Mouse (Mus musculus) G1E (cell line): Measurements from ENCODE around the gene Carf. TPM values are rescaled to one million over a fixed set of nuclear protein-coding genes. Genes with fewer than 3 reads are reported as not detected.
A peak's percentile ranks its signal among the peaks of the same experiment; 100 is the strongest.
"Not testable (repeated sequence)": the region's sequence is repeated elsewhere in the genome, so short reads cannot be mapped to it uniquely, and the experiment has no call there.

Source experiments
- ATAC-seq: 2 replicates; pipeline ENCODE4 v1.8.0; 2016; ENCODE audit warnings: mild to moderate bottlenecking; ENCODE audit not compliant: insufficient number of reproducible peaks, poor library complexity, low FRiP score, severe bottlenecking; ENCODE audit errors: extremely low read depth
- DNase-seq: peaks from one replicate; pipeline ENCODE4 v3.0.0; 2012; ENCODE audit warnings: low spot score
- H3K27me3 ChIP-seq: 2 replicates; pipeline ENCODE4 v1.6.1; 2012; ENCODE audit warnings: mild to moderate bottlenecking, low read length, inconsistent platforms; ENCODE audit not compliant: insufficient read depth
- H3K36me3 ChIP-seq: replicated peaks from 2 replicates; pipeline ENCODE3; 2012; ENCODE audit warnings: mild to moderate bottlenecking, inconsistent platforms
- H3K4me1 ChIP-seq: 2 replicates; pipeline ENCODE4 v1.6.1; 2012; ENCODE audit warnings: low read depth, low read length, inconsistent platforms, mixed read lengths; ENCODE audit not compliant: insufficient read depth
- H3K4me3 ChIP-seq: 2 replicates; pipeline ENCODE4 v1.5.1; 2012; ENCODE audit warnings: low read depth, mild to moderate bottlenecking, inconsistent platforms, low read length, moderate library complexity, mixed read lengths
- H3K9me3 ChIP-seq: replicated peaks from 2 replicates; pipeline ENCODE4 v1.6.1; 2012; ENCODE audit warnings: inconsistent platforms
- CTCF ChIP-seq: IDR thresholded peaks from 2 replicates; pipeline ENCODE4 v1.5.1; 2012; ENCODE audit warnings: low read depth, low read length, inconsistent platforms, mixed read lengths
- GATA1 ChIP-seq: IDR thresholded peaks from 2 replicates; pipeline ENCODE4 v1.6.1; 2012; ENCODE audit warnings: borderline replicate concordance, low read length, inconsistent platforms, mixed read lengths
- GATA2 ChIP-seq: IDR thresholded peaks from 2 replicates; pipeline ENCODE4 v1.6.1; 2012; ENCODE audit warnings: low read depth, low read length, inconsistent platforms, borderline replicate concordance
- POLR2AphosphoS5 ChIP-seq: IDR thresholded peaks from 2 replicates; pipeline ENCODE4 v1.6.1; 2012; ENCODE audit warnings: low read depth, low read length, inconsistent platforms; ENCODE audit not compliant: insufficient replicate concordance
- TAL1 ChIP-seq: conservative IDR thresholded peaks from 2 replicates; pipeline ENCODE4 v1.6.1; 2012; ENCODE audit warnings: low read depth, low read length, inconsistent platforms, mixed read lengths
- polyA plus RNA-seq: library from polyadenylated mRNA; stranded (reverse); fragments of >175 nt; gene quantifications from 2 replicates; pipeline ENCODE4 v1.2.3, GENCODE M21; 2012
- total RNA-seq, 2 experiments: library from RNA; stranded (forward) in 1 of 2; stranded (reverse) in 1 of 2; fragments of 200-1000 nt in 1 of 2; fragments of >200 nt in 1 of 2; fragmentation: Nextera tagmentation in 1 of 2; gene quantifications; 2 replicates each; pipeline ENCODE4 v1.2.3; 2014 to 2017

Gene Carf
- total and polyA plus RNA-seq, 3 experiments = 0.93 to 56.5 (median 29.4) TPM

DNA sequence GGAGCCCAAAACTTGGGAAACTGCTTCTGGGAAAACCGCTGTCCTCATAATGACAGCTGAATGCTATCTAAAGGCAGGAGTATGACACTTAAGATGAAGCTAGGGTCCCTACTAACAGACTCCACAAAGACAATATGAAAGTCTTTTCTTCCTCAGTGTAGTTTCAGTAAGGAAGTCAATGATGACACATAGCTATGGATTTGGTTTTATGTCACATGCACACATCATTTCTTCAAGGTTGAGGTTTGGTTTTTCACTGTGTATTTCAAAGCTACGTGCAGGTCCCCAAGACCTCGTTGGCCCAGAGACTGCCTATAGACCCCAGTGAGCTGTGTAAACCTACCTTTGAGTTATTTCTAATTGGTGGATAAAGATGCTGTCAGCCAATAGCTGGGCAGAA, 75.1 kb downstream of the Carf start:
- no peak for ATAC-seq
- H3K36me3 ChIP-seq = no peaks in the 10 kb centered on the region
- peaks cover 5% of the 10 kb centered on the region; the same call in 1 of the 2 replicates for H3K27me3 ChIP-seq
- no peak for DNase-seq
- H3K9me3 ChIP-seq = no peaks in the 10 kb centered on the region
- H3K4me3 ChIP-seq = no peak overlapping the region
- TF ChIP-seq POLR2AphosphoS5 (no peak), CTCF (no peak), TAL1 (no peak), GATA2 (no peak), GATA1 (no peak)
- peaks cover 5% of the 10 kb centered on the region; the same call in 1 of the 2 replicates for H3K4me1 ChIP-seq

DNA sequence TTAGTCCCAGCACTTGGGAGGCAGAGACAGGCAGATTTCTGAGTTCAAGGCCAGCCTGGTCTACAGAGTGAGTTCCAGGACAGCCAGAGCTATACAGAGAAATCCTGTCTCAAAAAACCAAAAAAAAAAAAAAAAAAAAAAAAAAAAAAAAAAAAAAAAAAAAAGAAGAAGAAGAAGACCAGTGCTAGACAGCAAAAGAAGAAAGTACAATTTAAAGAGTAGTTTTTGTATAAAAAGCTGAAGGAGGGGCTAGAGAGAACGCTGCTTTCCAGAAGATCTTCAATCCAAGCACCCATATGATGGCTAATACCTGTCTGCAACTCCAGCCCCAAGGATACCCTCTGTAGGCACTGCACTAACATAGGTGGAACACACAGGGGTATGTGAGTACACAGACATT, 79.8 kb downstream of the Carf start:
- ATAC-seq = not testable (repeated sequence)
- peaks cover 31% of the 10 kb centered on the region for H3K4me1 ChIP-seq

DNA sequence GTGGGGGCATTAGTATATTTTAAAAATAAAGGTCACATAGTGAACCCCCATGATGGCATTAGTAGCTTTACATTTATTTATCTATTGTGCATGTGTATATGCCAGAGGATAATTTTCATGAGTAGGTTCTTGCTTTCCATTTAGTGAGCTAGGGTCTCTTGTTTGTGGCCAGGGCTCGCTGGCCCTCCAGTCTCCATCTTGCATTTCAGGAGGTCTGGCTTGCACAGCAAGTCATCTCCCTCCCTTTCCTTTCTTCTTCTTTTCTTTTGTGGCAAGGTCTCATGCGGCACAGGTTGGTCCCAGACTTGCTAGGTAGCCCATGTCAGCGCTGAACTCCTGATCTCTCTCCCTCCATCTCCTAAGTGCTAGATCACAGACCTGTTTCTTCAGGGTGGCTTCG, 81.3 kb downstream of the Carf start:
- DNase-seq (no peak), ATAC-seq (no peak)
- Histone ChIP-seq H3K27me3 (no peaks in the 10 kb centered on the region), H3K4me1 (peaks cover 31% of the 10 kb centered on the region), H3K4me3 (peak overlapping the region; percentile 88; the same call in 1 of the 2 replicates), H3K36me3 (no peaks in the 10 kb centered on the region), H3K9me3 (no peaks in the 10 kb centered on the region)
- no peak for TF ChIP-seq CTCF
- TF ChIP-seq GATA1 = no peak
- TF ChIP-seq POLR2AphosphoS5 = no peak
- no peak for TF ChIP-seq TAL1
- TF ChIP-seq GATA2 = no peak

More for the DNA sequence above, 79.8 kb downstream of the Carf start:
- H3K9me3 ChIP-seq, H3K4me3 ChIP-seq, DNase-seq, H3K36me3 ChIP-seq, H3K27me3 ChIP-seq: not testable (repeated sequence)

DNA sequence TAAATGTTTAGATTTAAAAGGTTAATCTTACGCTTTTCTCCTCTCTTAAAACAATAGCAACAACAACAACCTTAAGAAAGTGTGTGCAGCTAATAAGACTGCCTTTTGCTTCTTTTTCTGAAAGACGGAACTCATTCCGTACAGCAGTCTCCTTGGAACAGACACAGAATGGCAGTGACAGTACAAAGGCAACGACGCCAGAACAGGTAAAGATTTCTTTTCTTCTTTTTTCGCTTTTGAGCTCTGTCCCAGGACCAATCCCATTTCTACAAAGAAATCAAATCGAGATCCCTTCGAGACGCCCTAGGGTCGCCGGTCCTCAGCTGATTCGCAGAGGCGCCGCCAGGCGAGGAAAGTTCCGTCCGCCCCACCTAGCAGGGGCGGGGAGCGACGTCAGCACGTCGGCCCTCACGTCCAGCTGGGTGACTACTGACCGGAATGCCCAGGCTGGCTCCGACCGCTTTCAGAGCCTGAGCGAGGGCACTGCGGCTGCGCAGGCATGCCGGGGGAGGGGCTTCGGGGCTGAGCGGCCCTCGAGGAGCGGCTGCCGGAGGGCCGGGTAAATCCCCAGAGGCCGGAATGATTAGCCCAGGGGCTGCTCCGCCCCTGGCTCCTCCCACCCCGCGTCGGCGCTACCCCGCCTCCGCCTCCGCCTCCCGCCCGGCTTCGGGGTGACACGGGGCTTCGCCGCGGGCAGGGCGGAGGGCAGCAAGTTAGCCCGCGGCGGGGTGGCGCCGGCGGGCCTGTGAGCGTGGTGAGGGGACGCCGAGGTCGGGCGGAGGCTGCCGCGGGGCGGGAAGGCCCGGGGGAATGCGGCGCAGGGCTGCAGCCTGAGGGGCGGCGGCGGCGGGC, 82.1 kb downstream of the Carf start, which contains the start of gene Nbeal1:
Gene Nbeal1 (plus strand): TSS at position 668 of the 852 bp plus-strand sequence.
- Histone ChIP-seq H3K4me3 (peak within 1 kb of the TSS; percentile 88), H3K27me3 (no peaks in the 10 kb centered on the region), H3K4me1 (peaks cover 31% of the 10 kb centered on the region), H3K9me3 (no peaks in the 10 kb centered on the region), H3K36me3 (no peaks in the 10 kb centered on the region)
- peak; percentile 99 for DNase-seq
- no peak for TF ChIP-seq GATA2
- no peak for TF ChIP-seq GATA1
- TF ChIP-seq CTCF = no peak
- no peak for TF ChIP-seq POLR2AphosphoS5
- no peak for TF ChIP-seq TAL1
- peak; percentile 90 for ATAC-seq

DNA sequence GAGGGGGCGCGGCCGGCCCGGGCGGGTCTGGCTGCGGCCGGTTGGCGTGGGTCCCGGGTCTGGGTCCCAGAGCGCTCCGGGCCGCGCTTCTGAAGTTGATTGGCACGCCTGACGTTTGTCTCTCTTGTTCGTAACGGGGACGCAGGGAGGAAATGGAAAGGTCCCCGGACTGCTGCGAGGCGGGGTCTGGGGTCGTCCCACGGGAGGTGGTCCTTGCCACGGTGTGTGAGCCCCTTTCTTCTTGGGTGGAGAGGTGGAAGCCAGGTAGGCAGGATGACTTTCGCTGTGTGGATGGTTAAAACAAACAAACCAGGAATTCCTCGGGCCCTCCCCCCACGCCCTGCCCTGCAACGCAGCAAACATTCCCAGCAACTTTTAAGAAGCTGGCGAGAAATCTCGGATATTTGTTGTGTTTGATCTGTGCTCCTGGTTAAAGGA, 82.8 kb downstream of the Carf start:
- Histone ChIP-seq H3K4me1 (peaks cover 31% of the 10 kb centered on the region), H3K9me3 (no peaks in the 10 kb centered on the region), H3K27me3 (no peaks in the 10 kb centered on the region), H3K4me3 (peak overlapping the region; percentile 88), H3K36me3 (no peaks in the 10 kb centered on the region)
- ATAC-seq (no peak), DNase-seq (no peak)
- TF ChIP-seq POLR2AphosphoS5 (no peak), CTCF (no peak), GATA2 (no peak), GATA1 (no peak), TAL1 (no peak)

DNA sequence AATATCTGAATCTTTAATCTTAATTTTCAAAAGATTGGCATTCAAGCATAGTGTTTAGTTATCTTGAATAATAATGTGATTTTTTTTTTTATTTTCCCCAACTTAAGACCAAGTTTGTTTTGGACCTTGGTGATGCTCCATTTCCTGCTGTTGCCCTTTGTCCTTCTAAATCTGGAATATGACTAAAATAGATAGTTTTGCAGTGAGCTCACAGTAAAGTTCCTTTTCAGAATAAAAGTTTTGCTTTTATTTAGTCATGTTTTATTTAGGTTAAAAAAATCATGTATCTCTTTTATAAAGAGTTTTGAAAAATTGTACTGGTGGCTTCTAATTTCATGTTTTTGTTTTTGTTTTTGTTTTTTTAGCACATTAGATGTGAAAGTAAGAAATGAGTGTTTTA, 90.4 kb downstream of the Carf start:
- TF ChIP-seq GATA1 = no peak
- TF ChIP-seq TAL1 = no peak
- TF ChIP-seq GATA2 = no peak
- no peak for TF ChIP-seq POLR2AphosphoS5
- no peak for TF ChIP-seq CTCF
- no peak for DNase-seq

More for the DNA sequence above, 90.4 kb downstream of the Carf start:
- ATAC-seq = no peak
- no peaks in the 10 kb centered on the region for H3K9me3 ChIP-seq
- H3K4me3 ChIP-seq = no peak overlapping the region
- H3K4me1 ChIP-seq = no peaks in the 10 kb centered on the region
- no peaks in the 10 kb centered on the region for H3K27me3 ChIP-seq
- peaks cover 4% of the 10 kb centered on the region for H3K36me3 ChIP-seq
